Mouse (Mus musculus) hindlimb bud, embryonic 11.5 days (tissue): ENCODE results near the gene Incenp.
"Not testable (repeated sequence)": the region's sequence is repeated elsewhere in the genome, so short reads cannot be mapped to it uniquely, and the experiment has no call there.

Experiments used
- DNase-seq: peaks from one replicate; pipeline ENCODE4 v3.0.0-alpha.2; 2012; ENCODE audit warnings: low read depth, low spot score; ENCODE audit errors: extremely low spot score

Gene Incenp

DNA sequence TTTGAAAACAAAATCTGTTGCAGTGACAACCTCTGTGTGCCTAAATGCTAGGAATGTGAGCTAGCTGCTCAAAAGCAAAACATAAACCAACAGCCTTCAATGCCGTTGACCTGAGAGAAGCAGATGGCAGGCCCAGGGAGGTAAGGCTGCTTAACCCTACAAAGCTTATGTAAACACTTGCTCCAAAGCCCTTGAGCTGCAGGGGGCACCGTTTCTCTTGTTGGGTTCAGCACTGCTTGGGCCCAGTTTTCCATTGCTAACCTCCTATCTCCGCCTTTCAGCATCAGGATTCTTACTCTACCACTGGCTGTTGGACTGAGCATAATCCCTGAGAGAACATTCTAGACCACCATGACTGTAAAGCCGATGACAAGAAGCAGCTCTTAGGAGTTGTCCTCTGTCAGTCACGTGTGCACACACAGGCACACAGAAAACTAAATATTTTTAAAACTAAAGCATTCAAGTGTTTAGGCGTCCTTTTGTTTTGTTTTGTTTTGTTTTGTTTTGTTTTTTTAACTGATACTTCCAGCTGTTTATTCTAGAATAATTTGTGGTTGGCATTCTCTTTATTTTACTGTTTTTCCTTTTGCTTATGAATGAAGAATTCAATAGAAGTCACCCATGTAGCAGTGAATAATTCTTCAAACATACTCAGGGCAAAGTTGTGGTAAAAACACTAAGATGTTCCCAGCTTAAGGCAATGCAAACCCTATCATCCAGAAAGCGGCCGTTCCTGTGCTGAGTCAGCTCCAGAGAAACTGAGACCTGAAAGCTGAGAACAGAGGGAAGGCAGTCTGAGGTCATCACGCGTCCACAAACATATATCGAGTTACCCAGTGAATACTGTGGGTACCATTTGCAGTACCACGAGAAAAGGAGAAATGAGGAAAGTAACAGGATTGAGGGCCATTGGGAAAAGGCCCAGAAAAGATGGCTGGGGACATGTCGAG, 21.8 kb upstream of the Incenp start:
- DNase-seq = no peak

DNA sequence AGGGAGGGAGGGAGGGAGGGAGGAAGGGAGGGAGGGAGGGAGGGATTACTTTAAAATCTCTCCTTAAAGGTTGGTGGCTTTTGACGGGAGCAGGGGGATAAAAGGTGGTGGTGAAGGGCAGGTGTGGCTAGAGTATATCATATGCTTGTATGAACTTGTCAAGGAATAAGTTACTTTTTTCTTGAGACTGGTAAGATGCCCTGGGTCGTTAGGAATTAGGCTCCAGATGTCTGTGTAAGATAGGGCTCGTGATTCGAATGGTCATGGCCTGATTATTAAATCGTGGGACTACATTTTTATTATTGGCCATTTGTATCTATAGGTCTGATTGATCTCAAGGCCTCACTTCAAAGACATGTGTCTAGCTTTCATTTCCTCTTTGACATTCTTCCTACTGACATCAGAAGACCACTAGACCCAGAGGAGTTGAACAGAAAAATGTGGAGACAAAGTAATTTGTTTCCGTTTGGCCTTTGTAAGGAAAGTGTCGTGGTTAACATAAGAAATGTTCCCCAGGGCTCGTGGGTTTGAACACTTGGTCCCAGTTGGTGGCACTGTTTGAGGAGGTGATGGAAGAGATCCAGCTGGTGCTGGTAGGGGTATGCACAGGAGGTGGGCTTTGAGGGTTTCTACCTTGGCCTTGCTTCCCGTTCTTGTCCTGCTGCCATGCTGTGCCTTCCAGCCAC, 19.0 kb upstream of the Incenp start:
- DNase-seq = no peak

DNA sequence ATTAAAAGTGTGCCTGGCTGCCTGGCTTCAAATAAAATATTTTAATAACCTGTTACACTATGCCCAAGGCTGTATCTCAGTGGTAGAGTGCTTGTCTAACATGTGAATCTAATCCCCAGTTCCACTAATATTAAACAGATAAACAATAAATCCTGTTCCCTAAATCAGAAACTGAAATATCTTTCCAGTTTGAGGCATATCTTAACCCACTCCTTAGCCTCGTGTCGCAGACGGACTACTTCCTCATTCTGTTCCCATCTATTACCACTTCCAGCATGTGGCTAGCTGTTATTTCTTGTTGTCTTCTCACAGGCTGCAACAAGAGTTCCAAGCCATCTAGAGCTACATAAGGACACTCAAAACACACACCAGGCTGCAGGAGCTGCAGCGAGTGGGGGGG, 18.4 kb upstream of the Incenp start:
- DNase-seq = no peak

DNA sequence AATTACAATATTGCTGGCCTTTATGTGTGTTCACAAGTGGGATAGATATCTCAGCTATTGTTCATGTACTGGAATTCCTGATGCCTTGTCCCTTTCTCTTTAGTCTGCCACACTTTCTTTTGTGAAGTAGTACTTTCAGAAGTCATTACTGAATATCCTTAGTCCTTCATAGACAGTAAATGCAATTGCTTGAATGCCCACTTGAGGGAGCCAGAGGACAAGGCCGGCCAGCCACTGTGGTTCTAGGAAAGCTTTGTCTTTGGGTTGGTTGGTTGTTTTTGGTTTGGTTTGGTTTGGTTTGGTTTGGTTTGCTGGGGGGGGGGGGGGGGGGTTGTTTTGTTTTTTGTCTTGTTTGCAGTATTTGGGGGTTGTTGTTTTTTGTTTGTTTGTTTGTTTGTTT, 16.6 kb upstream of the Incenp start:
- peak; percentile 50 for DNase-seq

DNA sequence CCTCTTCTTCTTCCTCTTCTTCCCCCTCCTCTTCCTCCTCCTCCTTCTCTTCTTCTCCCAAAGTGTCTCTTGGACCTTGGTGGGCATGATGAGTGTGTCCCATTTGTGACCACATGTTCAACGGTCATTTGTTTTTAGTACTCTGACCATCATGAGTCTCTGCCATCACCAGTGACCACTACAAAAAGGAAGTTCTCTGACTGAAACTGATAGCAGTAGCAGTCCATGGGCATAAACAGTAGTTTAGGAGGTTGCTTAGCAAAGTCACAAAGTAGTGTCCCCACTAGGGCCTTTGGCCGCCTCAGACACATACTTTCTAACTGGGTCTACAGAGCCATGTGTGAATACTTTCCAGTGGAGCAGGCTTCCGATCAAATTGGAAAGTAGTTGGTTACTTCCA, 15.0 kb upstream of the Incenp start:
- no peak for DNase-seq

DNA sequence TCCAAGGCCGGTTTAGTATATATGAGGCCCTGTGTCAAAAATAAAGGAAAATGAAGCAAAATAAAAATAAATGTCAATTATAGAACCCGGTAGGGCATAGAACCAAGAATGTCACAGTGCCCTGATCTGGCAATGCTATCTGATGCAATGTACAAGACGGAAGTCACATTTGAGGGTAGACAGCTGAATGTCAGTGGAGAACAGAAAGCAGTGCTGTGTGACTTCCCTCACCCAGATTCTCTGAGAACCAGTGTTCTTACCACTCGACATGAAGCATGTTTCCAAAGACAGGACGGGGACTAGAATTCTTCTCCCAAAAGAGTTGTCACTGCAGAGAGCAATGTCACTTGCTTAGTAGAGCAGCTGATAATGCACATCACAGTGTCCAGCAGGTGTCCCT, 14.4 kb upstream of the Incenp start:
- no peak for DNase-seq

DNA sequence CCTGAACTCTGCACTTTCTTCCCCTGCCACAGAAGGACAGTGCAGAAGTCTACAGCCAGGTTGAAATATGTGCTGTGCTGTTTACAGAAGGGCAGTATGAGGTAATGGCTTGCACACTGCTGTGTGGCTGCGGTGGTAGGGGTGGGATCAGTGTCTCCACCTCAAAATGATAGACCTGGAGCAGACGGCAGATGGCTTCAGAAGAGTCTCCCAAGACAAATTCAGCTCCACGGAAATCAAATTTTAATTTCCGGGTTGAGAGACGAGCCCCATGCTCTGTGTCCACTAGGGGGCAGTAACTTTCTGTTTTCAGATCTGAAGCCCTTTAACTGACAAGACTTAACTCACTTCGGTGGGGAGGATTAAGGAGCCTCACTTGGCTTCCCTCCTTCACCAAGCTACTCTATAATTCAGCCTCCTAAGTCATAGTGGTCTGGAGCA, 12.0 kb upstream of the Incenp start:
- DNase-seq = peak; percentile 54

DNA sequence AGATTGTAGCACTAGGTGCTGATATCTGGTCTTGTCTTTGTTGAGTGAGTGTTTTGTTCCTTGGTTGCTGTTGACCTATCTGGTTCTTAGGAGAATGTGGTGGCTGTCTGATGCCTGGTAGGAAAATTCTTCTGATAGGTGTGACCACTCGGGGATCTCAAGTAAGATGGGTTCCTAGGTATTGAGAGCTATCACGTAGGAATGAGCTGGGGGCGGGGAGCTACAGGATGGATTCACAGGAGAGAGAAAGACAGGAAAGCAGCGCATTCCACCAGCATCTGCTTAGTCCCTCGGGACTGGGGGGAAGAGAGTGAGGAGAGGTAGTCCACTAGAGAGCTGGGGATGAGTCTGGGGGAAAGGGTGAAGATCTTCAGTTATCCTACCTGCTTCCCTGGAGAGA, 10.0 kb upstream of the Incenp start:
- DNase-seq = no peak

DNA sequence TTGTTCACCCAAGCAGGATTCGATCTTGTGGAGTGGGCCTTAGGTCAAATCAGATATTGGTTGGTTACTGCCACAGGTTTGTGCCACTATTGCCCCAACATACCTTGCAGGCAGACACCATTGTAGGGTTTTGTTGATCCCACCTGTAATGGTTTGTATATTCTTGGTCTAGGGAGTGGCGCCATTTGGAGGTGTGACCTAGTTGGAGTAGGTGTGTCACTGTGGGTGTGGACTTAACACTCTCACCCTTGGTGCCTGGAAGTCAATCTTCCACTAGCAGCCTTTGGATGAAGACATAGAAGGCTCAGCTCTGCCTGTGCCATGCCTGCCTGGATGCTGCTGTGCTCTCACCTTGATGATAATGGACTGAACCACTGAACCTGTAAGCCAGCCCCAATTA, 1.3 kb upstream of the Incenp start:
- DNase-seq = not testable (repeated sequence)

DNA sequence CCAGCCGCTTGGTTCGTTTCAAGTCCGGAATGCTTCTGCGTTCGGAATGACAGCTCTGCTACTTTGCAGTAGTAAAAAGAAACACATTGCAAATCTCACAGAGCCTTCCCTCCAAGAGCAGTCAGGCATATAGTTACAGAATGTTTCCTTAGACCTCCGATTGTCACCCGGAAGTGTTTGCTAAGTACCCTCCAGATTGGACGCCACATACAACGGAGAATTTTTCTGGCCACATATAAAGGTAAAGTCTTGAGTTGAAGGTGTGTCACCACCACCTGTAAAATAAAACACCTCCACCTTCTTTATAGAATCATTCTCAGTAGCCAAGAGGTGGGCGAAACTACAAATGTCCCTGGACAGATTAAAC, 412 bp upstream of the Incenp start:
- no peak for DNase-seq

DNA sequence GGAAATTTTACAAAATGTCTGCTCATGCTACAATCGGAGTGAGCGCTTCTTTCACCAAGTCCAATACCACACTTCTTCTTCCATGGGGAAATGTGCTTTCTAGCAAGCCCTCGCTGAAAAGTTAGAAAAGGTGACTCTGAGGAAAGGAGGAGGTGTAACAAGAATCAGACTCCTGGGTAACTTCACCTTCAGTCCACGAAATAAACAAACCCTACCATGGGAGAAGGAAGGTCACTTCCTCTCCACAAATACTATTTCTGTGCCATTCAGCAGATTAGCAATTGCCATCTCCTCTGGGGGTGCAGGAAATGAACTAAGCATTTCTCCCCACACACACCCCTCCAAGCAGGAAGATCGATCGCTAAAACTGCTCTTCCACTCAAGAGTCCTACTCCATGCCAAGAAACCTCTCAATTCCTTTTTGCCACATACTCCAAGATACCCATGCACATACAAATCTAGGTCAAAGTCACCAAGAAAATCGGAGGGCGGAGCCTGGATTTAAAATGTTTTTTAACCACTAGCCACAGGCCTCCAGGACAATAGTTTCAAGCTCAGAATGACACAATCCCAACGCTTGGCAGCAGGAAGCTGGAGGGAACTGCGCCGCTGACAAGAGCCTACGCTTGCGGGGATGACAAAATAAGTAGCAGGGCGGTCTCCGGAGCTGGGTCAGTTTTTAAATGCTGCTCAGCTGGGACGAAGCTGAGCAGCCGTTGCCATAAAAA, 848 bp downstream of the Incenp start:
- DNase-seq = no peak

DNA sequence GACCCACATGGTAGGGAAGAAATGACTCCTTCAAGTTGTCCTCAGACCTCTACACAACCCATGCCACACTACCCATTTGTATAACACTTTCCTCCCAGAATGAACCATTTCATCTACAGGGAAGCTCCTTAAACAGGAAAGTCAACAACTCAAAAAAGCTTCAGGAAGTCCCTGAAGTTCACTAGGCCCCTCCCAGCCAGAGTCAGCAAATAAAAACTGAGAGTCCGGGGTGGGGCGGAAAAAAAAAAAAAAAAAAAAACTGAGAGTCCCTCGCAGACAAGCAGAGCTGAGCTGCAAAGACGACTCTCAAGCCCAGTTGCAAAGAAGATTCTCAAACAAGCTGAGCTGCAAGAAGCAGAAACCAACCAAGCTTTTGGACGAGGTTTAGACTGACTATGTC, 3.3 kb downstream of the Incenp start:
- no peak for DNase-seq

DNA sequence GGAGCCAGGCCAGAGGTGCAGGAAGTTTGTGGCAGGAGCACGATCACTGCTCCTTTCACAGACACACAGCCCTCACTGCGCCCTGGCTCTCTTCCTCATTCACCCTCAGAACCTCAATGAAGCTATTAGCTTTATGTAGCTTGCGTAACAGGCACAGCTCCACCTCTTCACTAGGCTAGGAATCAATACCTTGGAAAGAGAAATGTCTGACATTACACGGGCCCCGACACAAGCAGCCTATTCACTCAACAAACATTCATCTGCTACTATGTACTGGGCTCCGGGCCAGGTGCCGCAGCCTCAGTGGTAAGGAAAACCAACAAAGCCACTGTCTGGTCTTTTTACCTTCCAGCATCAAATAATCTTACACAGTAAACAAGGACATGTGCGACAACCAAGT, 12.6 kb downstream of the Incenp start:
- no peak for DNase-seq

DNA sequence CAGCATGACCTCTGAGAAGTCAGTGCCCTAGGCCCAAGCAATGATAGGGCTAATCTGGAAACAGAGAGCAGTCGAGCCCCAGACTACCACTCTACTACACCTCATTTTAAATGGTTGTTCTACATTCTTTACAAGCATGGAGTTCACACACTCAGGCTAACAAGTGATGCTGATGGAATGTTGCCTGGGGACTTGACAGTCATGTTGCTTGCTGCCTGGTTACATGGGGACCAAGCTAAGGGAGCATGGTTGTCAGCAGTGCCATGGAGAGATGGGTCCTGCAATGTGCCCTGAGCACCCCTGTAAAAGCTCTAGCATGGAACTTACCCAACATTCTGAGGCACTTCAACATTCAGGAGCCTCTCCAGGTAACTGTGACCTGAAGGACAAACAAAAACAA, 13.0 kb downstream of the Incenp start:
- no peak for DNase-seq

DNA sequence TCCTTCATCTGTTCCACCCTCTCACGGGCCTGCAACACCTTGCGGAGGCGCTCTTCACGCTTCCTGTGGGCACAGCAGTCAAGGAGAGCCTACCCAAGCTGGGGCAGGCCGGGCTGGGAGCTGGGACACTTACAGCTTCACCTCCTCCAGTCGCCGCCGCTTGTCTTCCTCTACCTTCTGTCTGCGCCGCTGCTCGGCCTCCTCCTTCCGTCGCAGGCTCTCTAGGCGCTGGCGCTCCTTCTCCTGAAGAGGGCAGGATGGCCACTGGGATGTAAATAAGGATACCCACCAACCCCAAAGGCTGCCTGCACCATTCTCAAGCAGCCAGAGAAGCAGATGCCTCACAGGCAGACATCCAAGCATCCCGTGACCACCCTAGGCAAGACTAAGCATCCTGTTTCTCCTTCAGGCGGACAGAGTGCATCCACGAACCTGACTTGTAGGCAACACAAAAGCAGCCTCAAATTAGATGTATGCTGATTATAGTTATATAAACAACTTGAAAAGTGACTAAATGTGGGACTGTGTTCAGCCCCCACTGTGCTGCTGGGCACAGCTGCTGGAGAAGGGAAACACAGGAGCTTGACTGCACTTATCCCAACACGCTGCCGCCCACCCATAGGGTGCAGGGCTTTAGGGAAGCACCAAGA, 21.0 kb downstream of the Incenp start:
- no peak for DNase-seq

DNA sequence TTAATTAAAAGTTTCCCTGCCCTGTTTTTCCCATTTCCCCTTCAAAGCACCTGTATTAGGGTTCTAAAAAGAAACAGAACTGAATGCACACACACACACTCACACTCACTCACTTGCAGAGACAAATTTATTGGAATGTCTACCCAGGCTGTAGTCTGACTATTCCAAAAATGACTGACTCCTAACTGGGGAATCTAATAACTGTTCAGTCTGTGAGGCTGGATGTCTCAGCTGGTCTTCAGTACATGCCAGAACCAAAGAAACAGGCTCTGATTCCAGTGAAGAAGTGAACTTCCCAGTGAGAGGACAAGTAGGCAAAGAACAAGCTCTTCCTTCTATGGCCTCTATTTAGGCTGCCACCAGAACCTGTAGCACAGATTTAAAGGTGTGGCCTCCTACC, 33.9 kb downstream of the Incenp start:
- no peak for DNase-seq

DNA sequence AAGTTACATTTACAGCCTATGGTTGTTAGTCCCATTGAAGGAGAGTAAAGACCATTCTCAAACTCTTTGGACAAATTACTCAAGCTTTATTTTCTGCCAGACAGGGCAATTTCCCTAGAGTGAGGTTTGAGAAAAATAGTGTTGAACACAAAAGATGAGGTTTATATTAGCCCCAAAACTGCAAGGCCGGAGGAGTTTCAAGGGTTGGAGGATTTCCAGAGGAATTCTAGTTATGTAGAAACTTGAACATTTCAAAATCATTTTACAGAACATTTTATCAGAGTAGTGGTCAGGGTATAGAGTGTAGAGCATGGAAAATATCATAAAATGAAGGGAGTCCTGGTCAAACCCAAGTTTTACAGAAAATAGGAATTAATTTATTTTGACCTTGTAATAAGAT, 34.5 kb downstream of the Incenp start:
- DNase-seq = no peak

DNA sequence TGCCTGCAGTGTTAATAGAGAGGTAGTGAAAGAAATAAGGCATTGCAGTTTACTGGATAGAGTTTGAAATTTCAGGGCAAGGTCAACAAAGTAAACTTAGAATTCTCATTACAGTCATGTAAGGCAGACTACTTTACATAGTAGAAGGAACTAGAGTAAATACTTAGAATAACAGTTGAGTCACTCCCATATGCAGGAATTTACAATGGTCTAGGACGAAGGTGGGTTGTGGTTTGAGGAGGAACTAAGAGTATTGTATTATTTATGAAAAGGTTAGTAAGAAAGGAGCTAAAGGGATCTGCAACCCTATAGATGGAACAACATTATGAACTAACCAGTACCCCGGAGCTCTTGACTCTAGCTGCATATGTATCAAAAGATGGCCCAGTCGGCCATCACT, 38.5 kb downstream of the Incenp start:
- not testable (repeated sequence) for DNase-seq

DNA sequence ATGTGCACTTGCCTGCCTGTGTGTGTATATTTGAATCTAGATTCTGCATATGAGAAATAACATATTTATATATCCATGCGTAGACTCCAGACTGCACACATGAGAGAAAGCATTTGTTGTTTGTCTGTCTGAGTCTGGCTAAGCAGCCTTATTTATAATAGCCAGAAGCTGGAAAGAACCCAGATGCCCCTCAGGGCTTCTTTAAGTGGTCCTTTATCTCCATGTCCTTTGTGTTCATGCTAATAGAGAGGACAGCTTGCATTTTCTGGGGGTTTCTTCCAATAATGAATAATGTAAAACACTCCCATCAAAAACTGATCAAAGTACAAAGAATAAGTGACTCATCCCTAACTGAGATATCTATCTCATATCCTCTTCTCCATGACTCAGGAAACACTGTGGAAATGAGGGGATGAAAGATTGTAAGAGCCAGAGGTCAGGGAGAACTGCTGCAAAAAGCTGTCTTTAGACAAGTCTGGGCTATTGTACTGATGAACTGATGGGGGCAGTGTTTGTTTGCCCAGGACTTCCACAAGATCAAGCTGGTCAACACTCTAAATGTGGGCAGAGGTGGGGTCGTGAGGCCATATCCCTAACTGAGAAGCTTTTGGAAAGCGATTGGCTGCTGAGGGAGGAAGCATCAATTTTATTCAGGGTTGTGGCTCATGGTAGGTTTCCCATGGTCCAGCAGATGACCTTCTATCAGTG, 49.8 kb downstream of the Incenp start:
- not testable (repeated sequence) for DNase-seq

DNA sequence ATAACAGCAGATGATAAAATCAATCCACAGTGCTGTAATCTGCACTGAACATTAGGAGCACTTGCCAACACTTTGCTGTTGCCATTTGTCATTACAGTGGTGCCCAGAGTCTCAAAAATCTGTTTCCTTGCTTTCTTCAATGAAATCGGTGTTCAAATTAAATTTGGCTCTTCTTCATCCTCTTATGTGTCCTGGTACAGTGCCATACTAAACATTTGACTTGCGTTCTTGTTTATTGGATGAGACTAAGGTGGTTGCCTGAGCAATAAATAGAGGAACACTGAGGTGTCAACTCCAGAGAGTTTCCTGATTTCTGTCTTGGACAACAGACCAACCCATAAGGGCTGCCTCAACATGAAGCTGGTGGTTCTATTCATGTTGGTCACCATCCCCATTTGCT, 52.1 kb downstream of the Incenp start, which contains the start of gene Scgb2a2:
TSS of gene Scgb2a2 (plus strand) at position 301 of the 400 bp plus-strand sequence.
- no peak for DNase-seq

DNA sequence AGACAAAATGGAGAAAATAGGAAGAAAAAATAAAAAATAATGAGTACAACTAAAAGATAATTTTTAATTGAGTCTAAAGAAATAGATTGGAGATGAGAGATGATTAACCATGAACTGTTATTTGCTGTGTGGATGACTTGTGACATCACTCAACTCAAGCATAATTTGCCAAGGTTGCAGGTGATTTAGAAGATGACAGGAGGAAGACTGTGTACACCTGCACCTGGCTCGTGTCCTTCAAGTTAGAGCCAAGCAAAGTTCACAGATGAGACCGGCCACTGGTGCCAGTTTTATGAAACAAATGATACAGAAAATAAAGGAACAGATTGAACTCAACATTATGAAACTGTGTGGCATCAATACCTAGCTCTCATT, 62.0 kb downstream of the Incenp start:
- DNase-seq = no peak
